Mouse (Mus musculus) retina, postnatal 7 days (tissue): ENCODE measurements around the gene Naaa.

Source experiments
- DNase-seq: peaks from one replicate; pipeline ENCODE4 v3.0.0-alpha.2; 2012; ENCODE audit warnings: low read depth, low spot score

The Naaa gene

GRCm38 (mm10) chr5:92277437-92278394 lies at the start of gene Naaa:
Gene Naaa, minus strand, starts transcription at chr5:92278170.
- DNase-seq: peak; percentile 78

- DNase-seq: no peak
Observed at GRCm38 (mm10) chr5:92327367-92327766, 49.4 kb upstream of the Naaa start.

GRCm38 (mm10) chr5:92323264-92323663 lies 45.3 kb upstream of the Naaa start:
- DNase-seq: no peak

- DNase-seq: no peak
Observed at GRCm38 (mm10) chr5:92322612-92323011, 44.6 kb upstream of the Naaa start.

- DNase-seq: no peak
Observed at GRCm38 (mm10) chr5:92321631-92322400, 43.8 kb upstream of the Naaa start.

- no peak for DNase-seq
Observed at GRCm38 (mm10) chr5:92318596-92318995, 40.6 kb upstream of the Naaa start.

GRCm38 (mm10) chr5:92318119-92318518 lies 40.1 kb upstream of the Naaa start:
- no peak for DNase-seq

GRCm38 (mm10) chr5:92313776-92314175 lies 35.8 kb upstream of the Naaa start:
- DNase-seq: no peak

- peak; percentile 64 for DNase-seq
Observed at GRCm38 (mm10) chr5:92312046-92312715, 34.2 kb upstream of the Naaa start.

GRCm38 (mm10) chr5:92309681-92310511 lies 31.9 kb upstream of the Naaa start, which contains the start of gene Sdad1:
Gene Sdad1, minus strand, starts transcription at chr5:92310479.
- DNase-seq: peak; percentile 88

GRCm38 (mm10) chr5:92304291-92304690 lies 26.3 kb upstream of the Naaa start:
- DNase-seq: no peak

- DNase-seq: no peak
Observed at GRCm38 (mm10) chr5:92302149-92302840, 24.3 kb upstream of the Naaa start.

- no peak for DNase-seq
Observed at GRCm38 (mm10) chr5:92294525-92294924, 16.6 kb upstream of the Naaa start.

GRCm38 (mm10) chr5:92291652-92292414 lies 13.9 kb upstream of the Naaa start:
- no peak for DNase-seq

GRCm38 (mm10) chr5:92287840-92288239 lies 9.9 kb upstream of the Naaa start:
- no peak for DNase-seq

- DNase-seq: no peak
Observed at GRCm38 (mm10) chr5:92283107-92283506, 5.1 kb upstream of the Naaa start.

- no peak for DNase-seq
Observed at GRCm38 (mm10) chr5:92282571-92282970, 4.6 kb upstream of the Naaa start.

GRCm38 (mm10) chr5:92278942-92279537 lies 1.1 kb upstream of the Naaa start:
- DNase-seq: no peak

GRCm38 (mm10) chr5:92270496-92270895 lies 7.5 kb downstream of the Naaa start:
- DNase-seq: no peak
